Mouse (Mus musculus): ENCODE data around the gene Olfr698. TPM values are rescaled to one million over a fixed set of nuclear protein-coding genes. Genes with fewer than 3 reads are reported as not detected.

Olfr698 gene
- total and polyA plus RNA-seq, 2 experiments: not detected

Other genes with a start within 250 kb of the Olfr698 start
- gene Olfr693, start 74.8 kb downstream of the Olfr698 start, total RNA-seq (2014; rRNA removed): not detected in 2 replicates
- gene Olfr693, start 74.8 kb downstream of the Olfr698 start, polyA plus RNA-seq (2012; rRNA removed): not detected in 2 replicates
- gene Olfr694, start 63.6 kb downstream of the Olfr698 start, total RNA-seq (2014; rRNA removed): not detected in 2 replicates
- gene Olfr694, start 63.6 kb downstream of the Olfr698 start, polyA plus RNA-seq (2012; rRNA removed): not detected in 2 replicates
- not detected in 2 replicates for gene Olfr695, start 39.0 kb downstream of the Olfr698 start, total RNA-seq (2014; rRNA removed)
- not detected in 2 replicates for gene Olfr695, start 39.0 kb downstream of the Olfr698 start, polyA plus RNA-seq (2012; rRNA removed)
- not detected in 2 replicates for gene Olfr697, start 13.0 kb downstream of the Olfr698 start, total RNA-seq (2014; rRNA removed)
- not detected in 2 replicates for gene Olfr697, start 13.0 kb downstream of the Olfr698 start, polyA plus RNA-seq (2012; rRNA removed)
- gene Olfr699, start 37.8 kb upstream of the Olfr698 start, total RNA-seq (2014; rRNA removed): not detected in 2 replicates
- gene Olfr699, start 37.8 kb upstream of the Olfr698 start, polyA plus RNA-seq (2012; rRNA removed): not detected in 2 replicates
- gene Olfr700, start 53.4 kb upstream of the Olfr698 start, total RNA-seq (2014; rRNA removed): not detected in 2 replicates
- gene Olfr700, start 53.4 kb upstream of the Olfr698 start, polyA plus RNA-seq (2012; rRNA removed): not detected in 2 replicates
- gene Olfr701, start 58.7 kb upstream of the Olfr698 start, total RNA-seq (2014; rRNA removed): not detected in 2 replicates
- not detected in 2 replicates for gene Olfr701, start 58.7 kb upstream of the Olfr698 start, polyA plus RNA-seq (2012; rRNA removed)
- not detected in 2 replicates for gene Olfr702, start 78.5 kb upstream of the Olfr698 start, total RNA-seq (2014; rRNA removed)
- gene Olfr702, start 78.5 kb upstream of the Olfr698 start, polyA plus RNA-seq (2012; rRNA removed): not detected in 2 replicates
- gene Olfr703, start 88.0 kb upstream of the Olfr698 start, total RNA-seq (2014; rRNA removed): not detected in 2 replicates
- not detected in 2 replicates for gene Olfr703, start 88.0 kb upstream of the Olfr698 start, polyA plus RNA-seq (2012; rRNA removed)
- not detected in 2 replicates for gene Olfr704, start 107.8 kb upstream of the Olfr698 start, total RNA-seq (2014; rRNA removed)
- gene Olfr704, start 107.8 kb upstream of the Olfr698 start, polyA plus RNA-seq (2012; rRNA removed): not detected in 2 replicates
- gene Olfr705, start 121.5 kb upstream of the Olfr698 start, total RNA-seq (2014; rRNA removed): not detected in 2 replicates
- gene Olfr705, start 121.5 kb upstream of the Olfr698 start, polyA plus RNA-seq (2012; rRNA removed): not detected in 2 replicates
- gene Olfr706, start 132.8 kb upstream of the Olfr698 start, total RNA-seq (2014; rRNA removed): not detected in 2 replicates
- gene Olfr706, start 132.8 kb upstream of the Olfr698 start, polyA plus RNA-seq (2012; rRNA removed): not detected in 2 replicates
- gene Olfr707, start 145.8 kb upstream of the Olfr698 start, total RNA-seq (2014; rRNA removed): not detected in 2 replicates
- gene Olfr707, start 145.8 kb upstream of the Olfr698 start, polyA plus RNA-seq (2012; rRNA removed): not detected in 2 replicates
- gene Olfr1532-ps1, start 152.6 kb upstream of the Olfr698 start, total RNA-seq (2014; rRNA removed): not detected in 2 replicates
- gene Olfr1532-ps1, start 152.6 kb upstream of the Olfr698 start, polyA plus RNA-seq (2012; rRNA removed): not detected in 2 replicates
- not detected in 2 replicates for gene Olfr709-ps1, start 176.8 kb upstream of the Olfr698 start, total RNA-seq (2014; rRNA removed)
- gene Olfr709-ps1, start 176.8 kb upstream of the Olfr698 start, polyA plus RNA-seq (2012; rRNA removed): not detected in 2 replicates
- gene Olfr710, start 192.9 kb upstream of the Olfr698 start, total RNA-seq (2014; rRNA removed): not detected in 2 replicates
- gene Olfr710, start 192.9 kb upstream of the Olfr698 start, polyA plus RNA-seq (2012; rRNA removed): not detected in 2 replicates
- not detected in 2 replicates for gene Olfr6, start 208.5 kb upstream of the Olfr698 start, total RNA-seq (2014; rRNA removed)
- gene Olfr6, start 208.5 kb upstream of the Olfr698 start, polyA plus RNA-seq (2012; rRNA removed): not detected in 2 replicates
- not detected in 2 replicates for gene Olfr711, start 220.1 kb upstream of the Olfr698 start, total RNA-seq (2014; rRNA removed)
- gene Olfr711, start 220.1 kb upstream of the Olfr698 start, polyA plus RNA-seq (2012; rRNA removed): not detected in 2 replicates

Data from liver, adult 2 months (tissue).